Mouse (Mus musculus) midbrain, embryonic 12.5 days (tissue): ENCODE measurements around the gene Spock3. TPM values are rescaled to one million over a fixed set of nuclear protein-coding genes. Genes with fewer than 3 reads are reported as not detected.
"Not testable (repeated sequence)": the region's sequence is repeated elsewhere in the genome, so short reads cannot be mapped to it uniquely, and the experiment has no call there.

Experiments
- ATAC-seq: fragments of 200-750 bp; cut with Nextera tagmentation; 2 replicates; pipeline ENCODE4 v1.8.0; 2017; ENCODE audit warnings: low read depth, moderate TSS enrichment, moderate library complexity; ENCODE audit not compliant: low FRiP score
- H3K27ac ChIP-seq: fragments of 300-500 bp; sonication (generic); replicated peaks from 2 replicates; pipeline ENCODE4 v1.5.1; 2016; ENCODE audit warnings: mild to moderate bottlenecking
- H3K27me3 ChIP-seq: fragments of 300-500 bp; sonication (generic); 2 replicates; pipeline ENCODE4 v1.6.1; 2016; ENCODE audit warnings: mild to moderate bottlenecking
- H3K36me3 ChIP-seq: fragments of 300-500 bp; sonication (generic); 2 replicates; pipeline ENCODE4 v1.6.1; 2016
- H3K4me1 ChIP-seq: fragments of 300-500 bp; sonication (generic); 2 replicates; pipeline ENCODE4 v1.6.1; 2016
- H3K4me2 ChIP-seq: fragments of 300-500 bp; sonication (generic); replicated peaks from 2 replicates; pipeline ENCODE4 v1.6.1; 2016; ENCODE audit warnings: mild to moderate bottlenecking, moderate library complexity
- H3K4me3 ChIP-seq: fragments of 300-500 bp; sonication (generic); 2 replicates; pipeline ENCODE4 v1.5.1; 2016; ENCODE audit warnings: mild to moderate bottlenecking
- H3K9ac ChIP-seq: fragments of 300-500 bp; sonication (generic); replicated peaks from 2 replicates; pipeline ENCODE4 v1.6.1; 2016; ENCODE audit warnings: mild to moderate bottlenecking, moderate library complexity
- H3K9me3 ChIP-seq: fragments of 300-500 bp; sonication (generic); 2 replicates; pipeline ENCODE4 v1.6.1; 2016; ENCODE audit warnings: mild to moderate bottlenecking
- WGBS: fragments of 180-500 bp; shearing (Covaris S2); methylation state at CpG from one replicate; pipeline ENCODE4 v1.1.7; 2016; 5-methylcytosine and 5-hydroxymethylcytosine counted together
- polyA plus RNA-seq: library from polyadenylated mRNA; unstranded; fragments of >200 nt; fragmentation: Nextera tagmentation; extraction: Ambion mirVana; gene quantifications from 2 replicates; pipeline ENCODE4 v1.2.1, GENCODE M21; 2016

Spock3 gene
- 14.9 and 18.1 TPM in 2 replicates for polyA plus RNA-seq

DNA sequence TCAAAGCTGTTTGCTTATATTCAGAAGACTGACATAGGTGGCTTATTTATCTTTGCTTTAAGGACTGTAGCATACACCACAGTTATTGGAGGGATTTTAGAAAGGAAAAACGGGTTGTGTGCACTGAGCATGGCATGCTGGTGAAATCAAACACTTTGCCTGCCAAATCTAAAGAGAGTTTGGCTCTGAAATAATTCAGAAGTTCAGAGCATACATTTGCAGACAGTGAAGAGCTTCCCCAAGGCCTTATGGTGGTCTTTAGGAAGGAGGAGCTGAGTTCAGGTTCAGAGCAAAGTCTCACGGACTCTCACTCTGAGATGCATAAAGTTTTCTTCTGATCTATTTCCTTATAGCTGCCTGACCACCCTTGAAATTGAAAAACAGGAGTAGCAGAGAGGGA, at the start of gene Spock3:
Gene Spock3 (plus strand): TSS at position 301 of the 400 bp plus-strand sequence.
- Histone ChIP-seq H3K27ac (peak within 1 kb of the TSS; percentile 66), H3K4me1 (no peaks in the 10 kb centered on the region), H3K36me3 (no peaks in the 10 kb centered on the region), H3K4me2 (peak within 1 kb of the TSS; percentile 92), H3K27me3 (peaks cover 4% of the 10 kb centered on the region; the same call in 1 of the 2 replicates), H3K9me3 (no peaks in the 10 kb centered on the region), H3K9ac (peak within 1 kb of the TSS; percentile 75), H3K4me3 (peak within 1 kb of the TSS; percentile 64)
- WGBS: 46% methylated on average over 2 of the region's 2 CpGs
- ATAC-seq: no peak

DNA sequence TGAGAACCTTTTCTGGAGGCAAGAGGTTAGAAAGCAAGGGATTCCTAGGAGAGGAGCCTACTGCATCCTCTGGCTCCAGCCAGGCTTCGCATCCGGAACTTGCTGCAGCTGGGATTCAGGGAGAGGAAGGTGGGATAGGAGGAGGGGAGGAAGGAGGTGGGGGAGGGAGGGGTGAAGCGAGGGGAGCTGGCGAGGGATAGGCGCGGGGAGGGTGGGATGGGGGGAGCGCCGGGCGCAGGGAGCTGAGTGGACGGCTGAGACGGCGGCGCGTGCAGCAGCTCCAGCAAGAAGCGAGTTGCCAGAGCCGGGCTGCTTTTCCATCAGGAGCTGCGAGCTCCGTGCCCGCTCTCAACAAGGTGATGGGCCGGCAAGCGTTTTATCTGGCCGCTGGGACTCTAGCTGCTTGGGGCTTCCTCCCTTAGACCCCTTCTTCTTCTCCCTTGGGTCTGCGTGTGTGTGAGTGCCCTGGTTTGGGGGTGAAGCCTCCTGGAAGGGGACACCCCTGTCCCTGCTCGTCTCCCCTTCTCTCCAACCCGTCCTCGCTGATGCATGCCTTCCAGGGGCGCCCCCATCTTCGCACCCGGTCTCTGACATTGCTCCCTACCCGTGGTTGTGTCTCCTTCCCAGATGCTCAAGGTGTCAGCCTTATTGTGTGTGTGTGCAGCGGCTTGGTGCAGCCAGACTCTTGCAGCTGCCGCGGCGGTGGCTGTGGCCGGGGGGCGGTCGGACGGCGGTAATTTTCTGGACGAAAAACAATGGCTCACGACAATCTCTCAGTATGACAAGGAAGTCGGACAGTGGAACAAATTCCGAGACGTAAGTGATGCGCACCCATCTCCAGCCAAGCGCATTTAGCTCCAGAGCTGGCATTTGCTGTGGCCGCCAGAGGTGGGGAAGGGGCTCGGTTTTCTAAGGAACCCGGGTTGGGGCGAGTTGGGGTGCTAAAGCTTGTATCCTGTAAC, 645 bp downstream of the Spock3 start:
- Histone ChIP-seq H3K4me3 (peak overlapping the region; percentile 64), H3K27me3 (peaks cover 4% of the 10 kb centered on the region; the same call in 1 of the 2 replicates), H3K4me2 (peak overlapping the region; percentile 92), H3K9ac (peak overlapping the region; percentile 75), H3K36me3 (no peaks in the 10 kb centered on the region), H3K9me3 (no peaks in the 10 kb centered on the region), H3K4me1 (no peaks in the 10 kb centered on the region), H3K27ac (peak overlapping the region; percentile 66)
- under 1% methylated on average over 50 of the region's 50 CpGs for WGBS
- peak; percentile 93 for ATAC-seq

DNA sequence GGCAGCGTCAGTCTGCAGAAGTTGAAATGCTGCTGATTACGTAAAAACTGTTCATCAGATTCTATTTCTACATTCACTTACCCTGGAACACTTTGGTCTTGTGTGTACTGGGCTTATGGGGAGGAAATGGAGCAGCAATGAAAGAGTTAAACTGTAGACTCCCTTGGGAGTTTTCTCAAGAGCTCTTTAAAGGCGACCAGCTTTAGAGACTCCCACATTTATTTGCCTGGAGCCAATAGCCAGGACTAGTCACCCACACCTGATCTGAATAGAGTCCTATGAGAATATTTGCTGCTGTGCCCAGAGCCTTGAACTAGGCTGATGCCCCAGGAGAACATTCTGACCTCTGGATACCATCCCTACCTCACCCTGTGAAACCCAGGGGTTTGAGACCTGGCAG, 1.7 kb downstream of the Spock3 start:
- Histone ChIP-seq H3K27ac (no peak overlapping the region), H3K9ac (no peak overlapping the region), H3K27me3 (peaks cover 4% of the 10 kb centered on the region; the same call in 1 of the 2 replicates), H3K4me1 (no peaks in the 10 kb centered on the region), H3K4me2 (peak overlapping the region; percentile 92), H3K36me3 (no peaks in the 10 kb centered on the region), H3K4me3 (peak overlapping the region; percentile 64), H3K9me3 (no peaks in the 10 kb centered on the region)
- 15% methylated on average over 3 of the region's 3 CpGs for WGBS
- no peak for ATAC-seq

DNA sequence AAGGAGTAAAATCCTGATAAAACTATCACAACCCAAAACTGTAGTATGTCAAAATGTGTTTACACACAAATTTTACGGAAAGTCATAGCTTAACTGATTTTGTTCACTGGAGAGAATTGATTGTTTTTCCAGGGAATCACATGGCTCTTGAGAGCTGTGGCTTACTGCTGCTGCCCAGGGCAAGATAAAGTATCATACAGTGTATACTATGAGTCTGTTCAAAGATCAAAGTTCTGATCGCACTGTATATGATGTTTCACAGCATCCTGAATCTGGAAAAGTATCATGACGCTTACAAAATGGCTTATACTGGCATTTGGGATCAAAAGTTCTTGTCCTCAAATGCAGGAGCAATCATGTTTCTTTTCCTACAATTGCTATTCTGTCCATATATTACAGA, 11.8 kb downstream of the Spock3 start:
- no peaks in the 10 kb centered on the region for H3K9me3 ChIP-seq
- ATAC-seq: no peak

DNA sequence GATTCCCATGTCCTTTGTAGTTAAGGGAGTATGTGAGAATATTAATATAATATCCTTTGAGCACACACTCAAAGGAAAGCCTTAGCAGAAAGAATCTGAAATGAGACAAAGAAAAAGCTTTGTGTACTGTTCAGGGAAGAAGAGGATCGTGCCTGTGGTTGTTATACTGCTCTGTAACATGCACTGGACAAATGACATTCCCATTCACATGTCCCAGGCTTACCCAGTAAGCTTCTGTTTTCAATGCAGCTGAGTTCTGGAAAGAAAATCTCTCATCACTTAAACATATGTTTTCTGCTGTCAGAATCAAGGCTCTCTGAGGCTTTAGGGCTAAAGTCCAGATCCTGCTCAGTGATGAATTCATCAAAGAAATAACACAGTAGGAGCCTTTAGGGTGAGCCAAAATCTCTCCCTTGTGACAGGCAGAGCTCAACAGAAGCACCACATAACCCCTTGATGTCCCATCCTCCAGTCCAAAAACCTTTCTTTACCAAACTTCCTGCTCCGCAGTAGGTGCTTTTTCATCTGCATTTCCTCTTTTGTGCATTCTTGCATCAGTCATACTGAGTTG, 19.1 kb downstream of the Spock3 start:
- no peaks in the 10 kb centered on the region for H3K4me1 ChIP-seq
- H3K9ac ChIP-seq: no peak overlapping the region
- 63% methylated on average over 2 of the region's 2 CpGs for WGBS
- no peak overlapping the region for H3K4me3 ChIP-seq
- no peaks in the 10 kb centered on the region for H3K9me3 ChIP-seq
- H3K27me3 ChIP-seq: no peaks in the 10 kb centered on the region
- no peak overlapping the region for H3K4me2 ChIP-seq
- ATAC-seq: 0 out of 2 replicates have a peak, but pooled peaks have one; percentile 12
- H3K27ac ChIP-seq: no peak overlapping the region
- H3K36me3 ChIP-seq: no peaks in the 10 kb centered on the region

More for the DNA sequence above, 11.8 kb downstream of the Spock3 start:
- WGBS: 91% methylated on average over 3 of the region's 3 CpGs
- Histone ChIP-seq H3K9ac (no peak overlapping the region), H3K36me3 (no peaks in the 10 kb centered on the region), H3K4me3 (no peak overlapping the region), H3K4me1 (no peaks in the 10 kb centered on the region), H3K27me3 (no peaks in the 10 kb centered on the region), H3K4me2 (no peak overlapping the region), H3K27ac (no peak overlapping the region)

DNA sequence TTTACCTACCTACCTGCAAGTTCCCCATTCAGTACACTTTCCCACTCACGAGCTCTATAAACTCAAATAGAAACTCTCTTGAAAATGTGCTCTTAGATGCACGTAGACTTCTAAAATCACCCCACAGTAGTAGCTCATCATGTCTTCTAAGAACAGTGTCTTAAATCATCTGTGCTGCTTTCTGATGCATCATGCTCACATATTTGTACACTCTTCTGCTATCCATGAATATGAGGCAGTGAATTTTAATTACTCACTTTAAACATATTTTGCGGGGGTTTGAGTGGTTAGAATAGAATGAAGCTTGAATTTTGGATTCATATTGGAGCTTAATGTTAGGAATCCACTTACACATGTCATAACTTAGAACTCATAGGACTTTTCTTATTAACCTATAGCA, 138.2 kb downstream of the Spock3 start:
- Histone ChIP-seq H3K36me3 (no peaks in the 10 kb centered on the region), H3K27me3 (no peaks in the 10 kb centered on the region), H3K4me2 (no peak overlapping the region), H3K9ac (no peak overlapping the region), H3K27ac (no peak overlapping the region), H3K4me3 (no peak overlapping the region), H3K9me3 (no peaks in the 10 kb centered on the region), H3K4me1 (no peaks in the 10 kb centered on the region)
- no peak for ATAC-seq
- 79% methylated on average over 3 of the region's 3 CpGs for WGBS

DNA sequence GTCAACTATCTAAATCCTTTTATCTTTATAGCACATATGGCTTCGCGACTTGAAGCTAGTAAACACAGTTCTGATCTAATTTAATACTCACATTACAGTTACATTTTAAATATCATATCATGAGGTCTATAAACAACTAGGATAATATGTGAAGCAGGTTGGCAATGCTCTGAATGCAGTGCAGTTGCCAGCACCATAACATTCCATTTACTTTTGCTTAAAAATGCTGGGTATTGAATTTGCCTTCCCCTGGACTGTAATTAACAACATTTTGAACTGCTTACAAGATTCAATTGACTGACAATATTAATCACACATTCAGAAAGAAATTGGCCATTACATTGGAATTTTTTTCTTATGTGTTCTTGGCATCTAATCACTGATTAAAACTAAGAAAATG, 147.4 kb downstream of the Spock3 start:
- Histone ChIP-seq H3K4me2 (no peak overlapping the region), H3K36me3 (no peaks in the 10 kb centered on the region), H3K4me3 (no peak overlapping the region), H3K9me3 (no peaks in the 10 kb centered on the region), H3K4me1 (no peaks in the 10 kb centered on the region), H3K27ac (no peak overlapping the region), H3K9ac (no peak overlapping the region), H3K27me3 (no peaks in the 10 kb centered on the region)
- no peak for ATAC-seq
- WGBS: 94% methylated on average over 2 of the region's 2 CpGs

DNA sequence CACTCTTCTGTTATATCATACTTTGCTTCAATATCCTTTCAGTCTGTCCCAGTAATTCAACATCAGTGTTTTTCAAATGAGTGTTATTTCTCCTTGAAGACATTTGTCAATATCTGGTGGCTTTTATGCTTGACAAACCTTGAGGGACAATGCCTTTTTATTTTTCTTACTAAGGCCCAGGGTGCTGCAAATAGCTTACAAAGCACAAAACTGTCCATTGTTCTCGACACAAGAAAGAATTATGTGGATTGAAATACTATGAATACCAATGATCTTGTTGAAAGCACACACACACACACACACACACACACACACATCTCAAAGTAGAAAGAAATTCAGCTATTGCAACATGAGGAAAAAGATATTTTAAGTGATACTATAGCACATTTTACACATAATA, 159.0 kb downstream of the Spock3 start:
- Histone ChIP-seq H3K9me3 (no peaks in the 10 kb centered on the region), H3K27ac (no peak overlapping the region), H3K4me3 (no peak overlapping the region), H3K4me2 (no peak overlapping the region), H3K4me1 (no peaks in the 10 kb centered on the region), H3K27me3 (no peaks in the 10 kb centered on the region), H3K9ac (no peak overlapping the region), H3K36me3 (no peaks in the 10 kb centered on the region)
- ATAC-seq: no peak
- WGBS: 51% methylated on average over 1 of the region's 1 CpGs

DNA sequence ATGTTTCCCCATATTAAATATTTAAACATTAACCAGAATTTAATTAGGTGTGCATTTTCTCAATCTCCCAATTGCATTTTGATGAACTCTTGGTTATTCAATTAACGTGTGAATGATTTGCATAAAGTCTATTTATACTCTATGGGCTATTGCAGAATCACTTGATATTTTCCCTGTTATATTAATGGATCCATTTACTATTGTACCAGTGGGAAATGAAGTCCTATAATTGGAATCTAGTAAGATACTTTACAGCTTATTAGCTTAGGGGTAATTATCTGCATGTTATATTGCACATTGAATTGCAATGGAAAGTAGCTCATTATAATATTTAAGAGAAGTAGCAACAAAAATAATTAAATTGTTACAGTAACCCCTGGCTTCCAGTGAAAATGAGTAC, 162.1 kb downstream of the Spock3 start:
- 73% methylated on average over 1 of the region's 1 CpGs for WGBS
- no peaks in the 10 kb centered on the region for H3K27me3 ChIP-seq
- H3K36me3 ChIP-seq: no peaks in the 10 kb centered on the region
- H3K9ac ChIP-seq: no peak overlapping the region
- no peak overlapping the region for H3K4me3 ChIP-seq
- H3K4me2 ChIP-seq: no peak overlapping the region
- H3K9me3 ChIP-seq: no peaks in the 10 kb centered on the region
- H3K4me1 ChIP-seq: no peaks in the 10 kb centered on the region
- ATAC-seq: no peak
- no peak overlapping the region for H3K27ac ChIP-seq

DNA sequence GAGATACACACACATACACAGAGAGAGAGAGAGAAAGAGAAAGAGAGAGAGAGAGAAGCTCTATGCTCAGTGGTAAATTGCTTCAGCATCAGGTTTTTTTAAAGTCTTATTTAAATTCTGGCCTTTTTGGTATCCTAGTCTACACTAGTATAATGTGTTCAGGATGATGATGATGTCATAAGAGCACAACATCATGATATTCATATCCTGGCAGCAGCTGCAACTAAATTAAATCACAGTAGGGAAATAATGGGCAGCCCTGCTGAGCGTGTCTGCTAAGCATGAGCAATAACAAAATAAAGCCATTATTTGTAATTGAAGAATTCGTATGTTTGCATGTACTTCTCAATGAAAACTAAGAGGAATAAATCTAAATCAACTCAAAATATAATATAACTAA, 169.7 kb downstream of the Spock3 start:
- no peaks in the 10 kb centered on the region for H3K36me3 ChIP-seq
- no peak overlapping the region for H3K27ac ChIP-seq
- 79% methylated on average over 2 of the region's 2 CpGs for WGBS
- H3K27me3 ChIP-seq: no peaks in the 10 kb centered on the region
- no peak overlapping the region for H3K4me2 ChIP-seq
- no peak overlapping the region for H3K9ac ChIP-seq
- H3K4me3 ChIP-seq: no peak overlapping the region
- no peak for ATAC-seq
- H3K4me1 ChIP-seq: no peaks in the 10 kb centered on the region
- no peaks in the 10 kb centered on the region for H3K9me3 ChIP-seq

DNA sequence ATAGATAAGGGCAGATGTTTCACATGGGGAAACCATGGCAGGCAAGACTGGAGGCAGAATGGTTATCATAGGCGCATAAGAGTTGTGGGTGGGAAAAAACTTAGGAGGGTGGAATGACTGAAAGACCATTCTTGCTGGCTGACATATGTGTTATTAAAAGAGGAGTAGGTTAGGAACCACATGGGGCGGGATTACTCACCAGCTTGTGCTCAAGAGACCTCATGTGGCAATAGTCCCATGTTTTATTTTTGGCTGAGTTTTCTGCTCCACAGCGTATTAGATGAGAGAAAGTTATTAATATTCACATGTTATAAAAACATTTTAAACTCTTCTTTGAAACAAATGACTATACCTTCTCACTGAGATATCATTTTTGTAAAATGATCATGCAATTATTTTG, 184.6 kb downstream of the Spock3 start:
- H3K4me3 ChIP-seq: no peak overlapping the region
- H3K9ac ChIP-seq: no peak overlapping the region
- H3K4me2 ChIP-seq: no peak overlapping the region
- no peaks in the 10 kb centered on the region for H3K9me3 ChIP-seq
- no peaks in the 10 kb centered on the region for H3K36me3 ChIP-seq
- ATAC-seq: no peak
- 92% methylated on average over 3 of the region's 3 CpGs for WGBS
- H3K27me3 ChIP-seq: no peaks in the 10 kb centered on the region
- H3K4me1 ChIP-seq: no peaks in the 10 kb centered on the region
- no peak overlapping the region for H3K27ac ChIP-seq

DNA sequence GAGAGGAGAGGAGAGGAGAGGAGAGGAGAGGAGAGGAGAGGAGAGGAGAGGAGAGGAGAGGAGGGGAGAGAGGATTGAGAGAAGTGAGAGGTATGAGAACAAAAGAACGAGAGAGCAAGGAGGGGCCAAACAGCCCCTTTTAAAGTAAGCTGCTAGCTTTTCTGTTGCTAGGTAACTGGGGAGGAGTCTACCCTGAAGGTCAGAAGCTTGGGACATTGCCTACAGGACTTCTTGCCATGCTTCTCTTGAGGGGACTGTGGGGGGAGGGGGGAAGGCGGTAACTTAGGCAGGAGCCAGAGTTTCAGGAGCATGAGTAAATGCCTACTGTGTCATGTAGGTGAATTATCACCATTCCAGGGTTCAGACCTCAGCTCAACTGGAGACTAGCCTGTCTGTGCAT, 213.1 kb downstream of the Spock3 start:
- not testable (repeated sequence) for H3K4me3 ChIP-seq, H3K36me3 ChIP-seq, ATAC-seq, H3K9me3 ChIP-seq, H3K27ac ChIP-seq, H3K27me3 ChIP-seq, H3K9ac ChIP-seq, H3K4me2 ChIP-seq, H3K4me1 ChIP-seq
- 58% methylated on average over 2 of the region's 2 CpGs for WGBS
